ENCODE assay signal across 28 mouse cellular contexts in the genomic region with DNA sequence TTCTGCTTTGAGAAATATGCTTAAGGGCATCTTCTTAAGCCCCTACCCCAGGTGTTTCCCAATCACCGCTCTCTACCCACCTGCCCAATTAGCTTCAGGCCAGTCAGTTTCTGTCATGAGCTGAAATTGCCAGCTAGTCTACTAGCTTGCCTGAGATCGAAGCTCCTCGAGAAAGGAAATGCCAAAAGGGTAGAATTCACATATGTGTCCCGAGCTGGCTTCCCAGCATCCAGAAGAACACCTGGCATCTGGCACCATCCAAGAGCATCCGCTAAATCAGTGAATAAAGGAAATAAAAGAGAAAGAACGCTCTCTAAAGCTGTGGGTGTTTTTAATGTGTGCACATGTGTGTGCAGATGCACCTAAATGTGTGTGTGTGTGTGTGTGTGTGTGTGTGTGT.
DNase-seq lines count a peak whose midpoint lies in the region; ATAC-seq and TF ChIP-seq lines count a peak whose summit lies in the region.
"Had no signal": no experiment of that assay in that cellular context is flagged by ENCODE, and none has a peak within 500 bp of the region (broad histone marks: within the 10 kb centered on the region; RNA-seq: fewer than 3 reads in every experiment).

No protein-coding gene starts in this region.

- H3K4me1 ChIP-seq in hindbrain, postnatal 0 days (ENCODE audit: insufficient read depth, low read length), result no peaks in the 10 kb centered on the region
- no peaks in the 10 kb centered on the region for H3K4me1 ChIP-seq in hindbrain, embryonic 14.5 days (replicated peaks; ENCODE audit: control insufficient read depth, insufficient read depth, low read length)
- no peaks in the 10 kb centered on the region for H3K4me1 ChIP-seq in forebrain, embryonic 15.5 days
- H3K4me1 ChIP-seq: embryonic facial prominence, embryonic 10.5 days; embryonic facial prominence, embryonic 15.5 days; forebrain, embryonic 13.5 days; heart, embryonic 13.5 days; neural tube, embryonic 13.5 days; stomach, embryonic 15.5 days had no signal

- no peaks in the 10 kb centered on the region for H3K27me3 ChIP-seq in hindbrain, postnatal 0 days (ENCODE audit: insufficient read depth, low read length)
- no peaks in the 10 kb centered on the region for H3K27me3 ChIP-seq in hindbrain, embryonic 14.5 days (ENCODE audit: control insufficient read depth, insufficient read depth, low read length)
- H3K27me3 ChIP-seq in forebrain, embryonic 15.5 days, result no peaks in the 10 kb centered on the region
- H3K27me3 ChIP-seq: embryonic facial prominence, embryonic 15.5 days; forebrain, embryonic 13.5 days; heart, embryonic 13.5 days; midbrain, embryonic 13.5 days; neural tube, embryonic 13.5 days; stomach, embryonic 15.5 days had no signal

- H3K9ac ChIP-seq in hindbrain, postnatal 0 days (replicated peaks; ENCODE audit: low read length), result no peak overlapping the region
- H3K9ac ChIP-seq in hindbrain, embryonic 14.5 days, result no peak overlapping the region
- H3K9ac ChIP-seq in forebrain, embryonic 15.5 days (replicated peaks), result no peak overlapping the region
- H3K9ac ChIP-seq: embryonic facial prominence, embryonic 15.5 days; forebrain, embryonic 13.5 days; heart, embryonic 13.5 days; liver, embryonic 14.5 days; midbrain, embryonic 13.5 days; neural tube, embryonic 13.5 days; stomach, embryonic 15.5 days had no signal

- 53% methylated on average over 6 of the region's 6 CpGs for WGBS in hindbrain, postnatal 0 days
- WGBS in hindbrain, embryonic 14.5 days, result 91% methylated on average over 6 of the region's 6 CpGs
- WGBS in forebrain, embryonic 15.5 days, result 86% methylated on average over 6 of the region's 6 CpGs

- no peak overlapping the region for H3K4me2 ChIP-seq in hindbrain, postnatal 0 days (ENCODE audit: low read depth, low read length)
- H3K4me2 ChIP-seq in hindbrain, embryonic 14.5 days (replicated peaks), result no peak overlapping the region
- H3K4me2 ChIP-seq in forebrain, embryonic 15.5 days (replicated peaks), result no peak overlapping the region
- H3K4me2 ChIP-seq: embryonic facial prominence, embryonic 15.5 days; forebrain, embryonic 13.5 days; heart, embryonic 13.5 days; midbrain, embryonic 13.5 days; neural tube, embryonic 13.5 days; stomach, embryonic 15.5 days had no signal

- ATAC-seq in hindbrain, postnatal 0 days, result no peak
- no peak for ATAC-seq in hindbrain, embryonic 14.5 days (ENCODE audit: low FRiP score)
- ATAC-seq in forebrain, embryonic 15.5 days (replicated peaks), result no peak
- ATAC-seq: CD4-positive, CD25-positive, alpha-beta regulatory T cell, adult 4 months; forebrain, embryonic 13.5 days; midbrain, embryonic 13.5 days had no signal

- no peak overlapping the region for H3K4me3 ChIP-seq in hindbrain, postnatal 0 days (ENCODE audit: low read length)
- no peak overlapping the region for H3K4me3 ChIP-seq in hindbrain, embryonic 14.5 days (replicated peaks; ENCODE audit: low read length)
- H3K4me3 ChIP-seq in forebrain, embryonic 15.5 days, result no peak overlapping the region
- H3K4me3 ChIP-seq: embryonic facial prominence, embryonic 10.5 days; embryonic facial prominence, embryonic 15.5 days; forebrain, embryonic 13.5 days; heart, embryonic 13.5 days; layer of hippocampus, adult 2 months; midbrain, embryonic 13.5 days; neural tube, embryonic 13.5 days; stomach, embryonic 15.5 days had no signal

- H3K36me3 ChIP-seq in hindbrain, postnatal 0 days (ENCODE audit: insufficient read depth, low read length), result no peaks in the 10 kb centered on the region
- H3K36me3 ChIP-seq in hindbrain, embryonic 14.5 days (replicated peaks; ENCODE audit: control insufficient read depth, insufficient read depth), result no peaks in the 10 kb centered on the region
- no peaks in the 10 kb centered on the region for H3K36me3 ChIP-seq in forebrain, embryonic 15.5 days
- H3K36me3 ChIP-seq: embryonic facial prominence, embryonic 10.5 days; embryonic facial prominence, embryonic 15.5 days; heart, embryonic 13.5 days; midbrain, embryonic 13.5 days; neural tube, embryonic 13.5 days; stomach, embryonic 15.5 days had no signal

- no peaks in the 10 kb centered on the region for H3K9me3 ChIP-seq in hindbrain, postnatal 0 days (ENCODE audit: low read length)
- no peaks in the 10 kb centered on the region for H3K9me3 ChIP-seq in hindbrain, embryonic 14.5 days (ENCODE audit: control insufficient read depth, low read length)
- H3K9me3 ChIP-seq in forebrain, embryonic 15.5 days, result no peaks in the 10 kb centered on the region
- H3K9me3 ChIP-seq: embryonic facial prominence, embryonic 10.5 days; embryonic facial prominence, embryonic 15.5 days; forebrain, embryonic 13.5 days; heart, embryonic 13.5 days; midbrain, embryonic 13.5 days; neural tube, embryonic 13.5 days; stomach, embryonic 15.5 days had no signal

- DNase-seq in cerebellum, adult 8-10 months, result peak; percentile 33
- no peak for DNase-seq in cerebellum, postnatal 4 days (ENCODE audit: low spot score in 2 of 2)
- no peak for DNase-seq in hindbrain, postnatal 0 days (ENCODE audit: low spot score)
- DNase-seq in hindbrain, embryonic 14.5 days (ENCODE audit: low spot score), result no peak
- DNase-seq in brain, embryonic 14.5 days (ENCODE audit: low read depth), result peak; percentile 22
- DNase-seq in cerebellum, postnatal 10 days, result peak; percentile 43 to 57
- DNase-seq: adrenal gland, postnatal 14 days; gastrocnemius, postnatal 10 days; heart, postnatal 10 days; kidney, adult 2 months; kidney, postnatal 36 days; layer of hippocampus, postnatal 36 days; liver; lung, adult 2 months; lung, postnatal 10 days; right cerebral cortex, postnatal 25 days had no signal

- TF ChIP-seq CTCF in hindbrain, postnatal 0 days (IDR thresholded peaks at IDR 0.05; ENCODE audit: low read depth), result no peak
- TF ChIP-seq CTCF in brain, embryonic 14.5 days (IDR thresholded peaks at IDR 0.05; ENCODE audit: borderline replicate concordance, extremely low read depth, insufficient read depth, insufficient read length), result no peak

- peak overlapping the region; percentile 9; the same call in 1 of the 2 replicates for H3K27ac ChIP-seq in hindbrain, postnatal 0 days
- H3K27ac ChIP-seq in hindbrain, embryonic 14.5 days, result no peak overlapping the region
- H3K27ac ChIP-seq in forebrain, embryonic 15.5 days (replicated peaks), result no peak overlapping the region
- H3K27ac ChIP-seq: embryonic facial prominence, embryonic 10.5 days; embryonic facial prominence, embryonic 15.5 days; forebrain, embryonic 13.5 days; heart, embryonic 13.5 days; liver, embryonic 14.5 days; macrophage; midbrain, embryonic 13.5 days; neural tube, embryonic 13.5 days; stomach, embryonic 15.5 days had no signal

- TF ChIP-seq POLR2A in brain, embryonic 14.5 days (IDR thresholded peaks at IDR 0.05; ENCODE audit: borderline replicate concordance, extremely low read depth, insufficient read depth, insufficient read length, poor library complexity, severe bottlenecking), result no peak

Comparison
In these comparisons a context has a peak if more than half of its experiments do, and no peak if none do; other contexts are left out.
1. DNase-seq: peak in cerebellum, adult 8-10 months (single experiment), brain, embryonic 14.5 days (single experiment) and cerebellum, postnatal 10 days (2 of 2); none in cerebellum, postnatal 4 days (0 of 2), hindbrain, postnatal 0 days (single experiment) and hindbrain, embryonic 14.5 days (single experiment).